Mouse (Mus musculus) MN1 (cell line): ENCODE data around the gene Vps33a.

ENCODE experiments used
- DNase-seq: peaks from one replicate; pipeline ENCODE4 v3.0.0-alpha.2; 2016; ENCODE audit warnings: low spot score

Gene Vps33a

GRCm38 (mm10) chr5:123572357-123573186 is at the start of gene Vps33a:
Vps33a (minus strand) TSS chr5:123573038.
- DNase-seq: peak; percentile 98

- no peak for DNase-seq
These were observed 49.6 kb upstream of the Vps33a start for GRCm38 (mm10) chr5:123622421-123622820.

GRCm38 (mm10) chr5:123618558-123618957 is 45.7 kb upstream of the Vps33a start:
- DNase-seq: peak; percentile 23

- DNase-seq: no peak
These were observed 41.4 kb upstream of the Vps33a start for GRCm38 (mm10) chr5:123614246-123614645.

GRCm38 (mm10) chr5:123609843-123610242 is 37.0 kb upstream of the Vps33a start:
- DNase-seq: peak; percentile 76

GRCm38 (mm10) chr5:123609416-123609815 is 36.6 kb upstream of the Vps33a start:
- DNase-seq: no peak

GRCm38 (mm10) chr5:123607211-123607669 is 34.4 kb upstream of the Vps33a start:
- DNase-seq: no peak

- peak; percentile 59 for DNase-seq
These were observed 30.7 kb upstream of the Vps33a start for GRCm38 (mm10) chr5:123603496-123603895.

GRCm38 (mm10) chr5:123602174-123602573 is 29.3 kb upstream of the Vps33a start:
- DNase-seq: no peak

GRCm38 (mm10) chr5:123599319-123599718 is 26.5 kb upstream of the Vps33a start:
- no peak for DNase-seq

- no peak for DNase-seq
These were observed 20.9 kb upstream of the Vps33a start for GRCm38 (mm10) chr5:123593622-123594280.

- no peak for DNase-seq
These were observed 7.2 kb upstream of the Vps33a start for GRCm38 (mm10) chr5:123580043-123580442.

GRCm38 (mm10) chr5:123576696-123577095 is 3.9 kb upstream of the Vps33a start:
- DNase-seq: no peak

- no peak for DNase-seq
These were observed 524 bp upstream of the Vps33a start for GRCm38 (mm10) chr5:123573362-123573761.

GRCm38 (mm10) chr5:123561128-123561527 is 11.7 kb downstream of the Vps33a start:
- DNase-seq: no peak

GRCm38 (mm10) chr5:123559588-123559987 is 13.2 kb downstream of the Vps33a start:
- DNase-seq: no peak

GRCm38 (mm10) chr5:123556451-123556850 is 16.4 kb downstream of the Vps33a start:
- DNase-seq: peak; percentile 21

GRCm38 (mm10) chr5:123555693-123556092 is 17.1 kb downstream of the Vps33a start:
- DNase-seq: no peak

- DNase-seq: no peak
These were observed 39.0 kb downstream of the Vps33a start for GRCm38 (mm10) chr5:123533801-123534200.

GRCm38 (mm10) chr5:123530056-123530455 is 42.8 kb downstream of the Vps33a start:
- DNase-seq: no peak

GRCm38 (mm10) chr5:123528641-123529040 is 44.2 kb downstream of the Vps33a start:
- no peak for DNase-seq

GRCm38 (mm10) chr5:123525916-123526495 is 46.8 kb downstream of the Vps33a start:
- peak; percentile 60 for DNase-seq

GRCm38 (mm10) chr5:123525281-123525680 is 47.6 kb downstream of the Vps33a start, which contains the start of gene Gm49027:
Gm49027 (minus strand) TSS chr5:123525488.
- DNase-seq: peak; percentile 77
